Mouse (Mus musculus) right cerebral cortex, postnatal 36 days (tissue): ENCODE data around the gene Erg.
A peak's percentile ranks its signal among the peaks of the same experiment; 100 is the strongest.

ENCODE experiments used
- DNase-seq, 2 experiments: peaks; one replicate each; pipeline ENCODE4 v3.0.0; 2022; ENCODE audit warnings: low spot score in 2 of 2, mixed read lengths in 1 of 2

Gene Erg

GRCm38 (mm10) chr16:95388292-95388691 lies 198.1 kb downstream of the Erg start:
- no peak for DNase-seq

GRCm38 (mm10) chr16:95387008-95387407 lies 199.4 kb downstream of the Erg start:
- DNase-seq: no peak

- no peak for DNase-seq
These were observed 201.0 kb downstream of the Erg start for GRCm38 (mm10) chr16:95385299-95385973.

GRCm38 (mm10) chr16:95384590-95385148 lies 201.7 kb downstream of the Erg start:
- peak in 1 of 2 experiments; percentile 26 for DNase-seq

GRCm38 (mm10) chr16:95382251-95382650 lies 204.1 kb downstream of the Erg start:
- DNase-seq: no peak

- no peak for DNase-seq
These were observed 209.6 kb downstream of the Erg start for GRCm38 (mm10) chr16:95376834-95377233.

- no peak for DNase-seq
These were observed 210.0 kb downstream of the Erg start for GRCm38 (mm10) chr16:95376364-95376763.

GRCm38 (mm10) chr16:95374646-95375045 lies 211.7 kb downstream of the Erg start:
- no peak for DNase-seq

- no peak for DNase-seq
These were observed 213.4 kb downstream of the Erg start for GRCm38 (mm10) chr16:95372960-95373359.

- DNase-seq: no peak
These were observed 214.7 kb downstream of the Erg start for GRCm38 (mm10) chr16:95371713-95372112.

- DNase-seq: no peak
These were observed 219.2 kb downstream of the Erg start for GRCm38 (mm10) chr16:95366989-95367765.

GRCm38 (mm10) chr16:95365214-95365613 lies 221.2 kb downstream of the Erg start:
- DNase-seq: no peak

- no peak for DNase-seq
These were observed 222.5 kb downstream of the Erg start for GRCm38 (mm10) chr16:95363632-95364465.

GRCm38 (mm10) chr16:95361950-95362349 lies 224.4 kb downstream of the Erg start:
- no peak for DNase-seq

- no peak for DNase-seq
These were observed 225.4 kb downstream of the Erg start for GRCm38 (mm10) chr16:95360940-95361489.

GRCm38 (mm10) chr16:95360214-95360850 lies 226.1 kb downstream of the Erg start:
- DNase-seq: no peak

- DNase-seq: no peak
These were observed 229.1 kb downstream of the Erg start for GRCm38 (mm10) chr16:95356962-95357955.

- DNase-seq: no peak
These were observed 232.6 kb downstream of the Erg start for GRCm38 (mm10) chr16:95353838-95354237.

GRCm38 (mm10) chr16:95352266-95352665 lies 234.1 kb downstream of the Erg start:
- DNase-seq: no peak

- DNase-seq: no peak
These were observed 235.9 kb downstream of the Erg start for GRCm38 (mm10) chr16:95350499-95350898.
